Mouse (Mus musculus): ENCODE measurements around the gene Ppp1r3d.

Ppp1r3d gene

DNA sequence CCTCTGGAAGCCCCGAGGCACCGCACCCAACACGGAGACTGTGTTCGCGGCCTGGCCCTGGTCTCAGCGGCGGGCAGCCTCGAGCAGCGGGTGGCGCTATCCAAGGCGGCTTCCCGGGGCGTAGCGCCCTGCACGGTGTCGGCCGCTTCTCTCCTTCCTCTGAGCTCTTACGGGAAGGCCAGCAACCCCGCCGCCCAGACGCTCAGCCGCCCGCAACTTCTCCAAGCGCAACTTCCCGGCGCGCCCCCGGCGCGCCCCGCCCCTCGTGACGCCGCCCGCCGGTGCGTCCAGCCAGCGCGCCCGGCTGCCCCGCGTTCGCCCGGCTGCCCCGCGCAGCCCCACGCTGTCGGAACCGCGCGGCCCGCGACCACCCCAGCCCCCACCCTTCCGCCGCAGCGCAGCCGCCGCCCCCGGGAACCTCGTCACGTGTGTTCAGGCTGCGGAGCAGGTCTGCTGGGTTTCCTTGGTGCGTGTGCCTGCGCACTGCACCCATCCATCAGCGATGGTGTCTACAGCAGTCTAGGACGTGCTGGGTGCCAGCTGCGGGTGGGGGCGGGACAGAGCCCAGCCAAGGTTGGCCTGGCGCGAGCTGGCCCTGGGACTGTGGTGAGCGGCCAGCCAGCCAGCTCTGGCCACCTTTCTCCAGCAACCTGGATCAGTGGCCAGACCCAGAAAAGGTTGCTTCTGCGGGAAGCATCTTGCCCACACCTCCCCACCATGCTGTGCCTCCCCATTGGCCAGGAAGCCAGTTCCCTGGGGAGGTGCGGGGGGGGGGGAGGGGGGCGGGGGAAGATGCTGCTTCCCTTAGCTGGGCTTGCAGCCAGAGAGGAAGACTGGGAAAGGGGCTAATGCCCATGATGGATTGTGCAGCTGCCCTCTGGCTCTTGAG lies at the start of gene Ppp1r3d, which contains the start of gene Fam217b:
Gene Ppp1r3d (minus strand): TSS at position 212 of the 889 bp plus-strand sequence.
Gene Fam217b (plus strand): TSS at position 264 of the 889 bp plus-strand sequence.
- peak; percentile 65 for DNase-seq (ENCODE audit: low read depth, low spot score)

DNA sequence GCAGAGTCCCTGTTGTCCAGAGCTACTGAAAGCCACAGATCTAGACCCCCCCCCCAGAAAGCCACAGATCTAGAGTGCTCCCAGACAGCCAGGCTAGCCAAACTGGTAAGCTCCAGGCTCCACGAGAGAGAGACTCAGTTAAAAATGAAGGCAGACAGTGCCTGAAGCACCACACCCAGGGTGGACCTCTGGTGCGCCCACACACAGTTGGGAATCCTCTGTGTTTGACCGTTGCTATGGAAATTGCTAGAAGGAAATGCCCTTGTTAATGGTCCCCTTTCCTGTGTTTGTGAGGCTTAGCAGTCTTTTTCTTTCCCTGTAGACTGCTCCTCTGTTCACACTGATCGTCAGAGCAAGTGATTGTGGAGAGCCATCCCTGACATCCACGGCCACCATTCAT lies 46.1 kb upstream of the Ppp1r3d start:
- DNase-seq (ENCODE audit: low read depth, low spot score), result peak; percentile 60

DNA sequence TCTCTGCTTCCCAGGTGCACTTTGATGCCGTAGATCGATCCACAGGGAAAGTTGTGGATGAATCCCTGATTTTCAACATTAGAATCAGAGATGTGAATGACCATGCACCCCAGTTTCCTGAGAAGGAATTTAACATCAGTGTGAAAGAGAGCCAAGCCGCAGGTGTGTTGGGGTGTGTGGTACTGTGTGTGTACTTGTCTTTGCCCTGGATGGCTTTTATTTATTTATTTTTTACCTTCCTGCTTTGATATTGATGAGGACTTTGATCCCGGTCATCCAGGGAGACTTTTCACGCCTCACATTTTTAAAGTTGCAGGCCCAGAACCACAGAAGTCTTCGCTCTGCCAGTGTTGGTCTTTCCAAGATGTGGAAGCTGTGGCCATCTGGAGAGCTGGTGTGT lies 43.1 kb upstream of the Ppp1r3d start:
- DNase-seq (ENCODE audit: low read depth, low spot score), result no peak

DNA sequence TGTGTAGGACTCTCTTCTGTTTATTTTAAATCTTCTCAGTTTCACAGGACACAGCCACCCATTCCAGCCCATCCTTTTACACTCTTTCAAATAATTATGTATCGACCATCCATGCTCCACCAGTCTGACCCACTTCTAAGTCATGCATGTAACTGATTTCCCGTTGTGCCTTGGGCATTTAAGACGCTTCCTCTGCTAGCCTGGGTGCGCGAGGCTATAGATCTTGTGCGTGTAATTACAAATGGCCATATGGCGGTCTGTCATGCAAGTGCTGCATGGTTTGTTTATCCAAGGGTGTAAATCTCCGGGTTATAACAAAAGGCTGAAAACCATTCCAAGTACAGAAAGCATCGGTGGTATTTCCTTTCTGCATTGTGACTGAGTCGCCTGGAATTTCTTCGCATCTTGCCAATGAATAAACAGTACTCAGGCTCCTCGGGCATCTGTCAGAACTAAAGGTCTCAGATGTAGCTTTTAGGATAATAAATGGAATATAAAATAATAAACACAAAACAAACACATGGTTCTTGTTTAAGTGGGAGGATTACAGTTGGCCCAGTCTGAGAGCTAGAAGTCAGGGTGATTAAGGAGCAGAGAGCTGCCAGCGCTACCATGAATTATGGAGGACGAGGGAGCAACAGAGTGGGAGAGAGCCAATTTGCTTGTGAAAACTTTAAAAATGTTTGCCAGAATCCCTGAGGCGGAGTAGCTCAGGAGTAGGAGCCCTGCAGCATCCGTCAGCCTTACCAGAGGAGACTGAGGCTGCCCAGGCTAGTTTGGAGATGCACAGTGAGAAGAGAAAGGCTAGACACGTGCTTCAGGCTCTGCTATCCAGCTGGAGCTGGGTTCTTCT lies 40.6 kb upstream of the Ppp1r3d start:
- DNase-seq (ENCODE audit: low read depth, low spot score), result no peak

DNA sequence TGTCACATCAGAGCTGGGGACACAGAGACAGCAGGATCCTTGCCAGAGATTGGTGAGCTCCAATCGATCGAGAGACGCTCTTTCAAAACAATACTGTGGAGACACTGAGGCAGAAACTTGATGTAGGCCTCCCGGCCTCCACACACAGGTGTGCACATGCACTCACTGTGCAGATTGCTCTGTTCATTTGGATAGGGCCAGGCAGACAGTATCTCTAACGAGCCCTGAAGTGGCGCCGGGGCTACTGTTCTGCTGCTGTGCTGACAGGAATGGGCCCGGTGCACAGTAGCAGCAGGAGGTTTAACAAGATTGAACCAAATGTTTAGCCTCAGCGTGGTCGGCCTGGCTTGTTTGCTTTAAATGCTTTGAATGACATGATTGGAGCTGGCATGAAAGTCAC lies 36.7 kb upstream of the Ppp1r3d start:
- DNase-seq (ENCODE audit: low read depth, low spot score), result no peak

DNA sequence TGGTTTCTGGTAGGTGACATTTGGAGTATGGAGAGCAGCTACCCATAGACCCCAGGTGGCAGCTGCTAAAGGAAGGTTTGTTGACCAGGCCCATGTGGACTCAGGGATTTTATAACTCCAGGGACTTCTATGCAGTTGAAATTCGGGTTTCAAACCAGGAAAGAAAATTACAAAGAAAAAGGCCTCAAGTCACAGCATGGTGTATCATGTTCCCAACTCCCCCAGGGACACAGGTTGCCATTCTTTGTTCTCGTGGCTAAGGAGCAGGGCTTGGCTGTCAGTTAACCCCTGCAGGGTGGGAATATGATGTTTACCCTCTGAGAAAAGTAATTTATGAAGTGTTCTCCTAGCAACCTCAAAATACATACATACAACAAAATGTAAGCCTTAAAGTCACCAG lies 36.0 kb upstream of the Ppp1r3d start:
- no peak for DNase-seq (ENCODE audit: low read depth, low spot score)

DNA sequence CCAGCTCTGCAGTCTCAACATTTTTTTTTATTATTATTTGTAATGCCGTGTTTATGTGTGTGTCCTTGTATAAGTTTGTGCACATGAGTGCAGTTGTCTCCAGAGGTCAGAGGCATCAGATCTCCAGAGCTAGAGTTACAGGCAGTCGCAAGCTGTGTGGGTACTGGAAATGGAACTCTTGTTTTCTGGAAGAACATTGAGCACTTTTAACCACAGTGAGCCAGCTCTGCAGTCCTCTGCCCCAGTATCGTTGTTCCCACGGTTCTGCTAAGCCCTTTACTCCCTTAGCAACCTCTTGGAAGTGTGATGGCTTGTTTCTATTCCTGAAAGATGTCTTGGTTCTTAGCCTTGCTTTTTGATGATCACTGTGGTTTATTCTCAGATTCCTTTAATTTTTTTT lies 35.1 kb upstream of the Ppp1r3d start:
- DNase-seq (ENCODE audit: low read depth, low spot score), result no peak

DNA sequence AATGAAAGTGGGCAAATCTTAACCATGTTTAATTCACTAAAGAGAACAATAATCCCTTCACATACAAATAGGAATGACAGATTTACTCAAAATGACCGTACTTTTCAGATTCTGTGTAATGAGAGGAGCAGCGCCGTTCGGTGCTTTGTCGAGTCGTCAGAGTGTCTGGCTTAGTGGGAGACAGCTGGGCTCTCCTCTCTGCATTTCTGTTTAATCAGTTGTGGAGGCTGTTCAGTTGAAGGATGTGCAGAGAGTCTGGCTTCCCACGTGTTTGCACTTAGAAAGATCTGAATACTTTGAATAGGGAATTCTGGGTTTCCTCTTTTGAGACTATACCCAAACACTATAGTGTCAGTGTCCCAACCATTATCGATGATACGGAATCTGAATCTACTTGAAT lies 23.0 kb upstream of the Ppp1r3d start:
- DNase-seq (ENCODE audit: low read depth, low spot score), result no peak

DNA sequence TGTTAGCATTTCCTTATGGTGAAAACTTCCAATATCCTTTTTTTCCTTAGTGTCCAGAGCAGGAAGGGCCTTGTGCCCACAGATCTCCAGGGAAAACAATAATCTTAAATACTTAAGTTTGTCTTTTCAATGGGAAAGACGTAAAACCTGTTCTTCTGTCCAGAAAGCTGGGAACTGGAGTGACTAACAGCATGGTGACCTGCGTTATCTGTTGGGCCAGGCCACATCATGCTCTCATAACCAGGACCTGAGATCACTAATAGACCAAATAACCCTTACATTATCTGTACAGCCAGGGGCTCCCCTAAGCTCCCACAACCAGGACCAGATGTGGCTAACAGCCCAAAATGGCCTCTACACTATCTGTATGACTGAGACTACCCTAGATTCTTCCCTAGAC lies 19.6 kb upstream of the Ppp1r3d start:
- no peak for DNase-seq (ENCODE audit: low read depth, low spot score)

DNA sequence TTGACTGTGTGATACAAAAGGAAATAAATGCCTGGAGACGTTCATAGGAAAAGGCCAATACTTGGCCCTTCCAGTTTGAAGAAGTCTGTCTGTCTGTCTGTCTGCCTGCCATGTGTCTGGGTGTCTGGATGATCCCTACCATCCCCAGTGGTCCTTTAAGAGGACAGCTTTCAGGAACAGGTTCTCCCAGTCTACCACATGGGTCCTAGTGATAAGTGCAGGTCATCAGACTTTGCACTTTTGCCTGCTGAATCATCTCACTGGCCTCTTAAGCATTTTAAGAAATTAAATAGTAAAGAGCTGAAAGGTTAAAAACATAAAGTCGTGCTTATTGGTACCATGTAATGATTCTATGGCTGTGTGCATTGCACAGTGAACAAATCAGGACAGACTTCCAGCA lies 19.2 kb upstream of the Ppp1r3d start:
- DNase-seq (ENCODE audit: low read depth, low spot score), result no peak

DNA sequence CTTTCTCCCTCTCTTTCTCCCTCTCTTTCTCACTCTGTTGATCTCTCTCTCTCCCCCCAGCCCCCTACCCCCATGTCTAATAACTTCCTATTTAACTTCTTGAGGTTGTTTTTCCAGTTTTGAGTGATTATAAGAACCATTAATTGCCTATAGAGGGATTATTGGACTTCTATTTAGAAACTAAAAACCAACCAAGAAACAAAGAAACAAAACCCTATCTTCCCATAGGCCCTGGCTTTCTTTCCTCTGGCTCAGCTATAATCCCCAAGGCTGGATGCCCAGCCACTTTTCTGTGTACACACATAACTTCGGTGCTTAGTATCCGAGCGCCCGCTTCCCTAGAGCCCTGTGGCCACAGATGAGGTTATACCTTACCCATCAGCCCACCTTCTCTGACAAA lies 16.0 kb upstream of the Ppp1r3d start, which contains the start of gene Cdh26:
Gene Cdh26 (plus strand): TSS at position 301 of the 400 bp plus-strand sequence.
- no peak for DNase-seq (ENCODE audit: low read depth, low spot score)

DNA sequence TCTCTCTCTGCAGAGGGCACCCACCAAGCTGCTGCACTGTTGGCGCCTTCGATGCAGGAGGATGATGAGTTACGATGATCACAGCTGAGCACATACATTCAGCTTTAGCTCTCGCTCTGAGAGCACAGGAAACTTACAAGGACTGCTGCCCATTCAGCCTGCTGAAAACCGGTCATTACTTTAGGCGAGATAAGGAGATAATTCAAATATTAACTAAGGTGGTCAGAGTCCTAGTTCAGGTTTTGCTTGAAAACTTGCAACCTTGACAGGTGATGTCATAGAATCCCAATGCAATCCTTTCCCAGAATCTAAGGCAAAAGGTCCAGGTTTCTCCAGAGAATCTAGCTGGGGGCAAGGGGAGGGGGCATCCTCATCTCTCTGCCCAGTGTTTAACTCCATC lies 15.2 kb upstream of the Ppp1r3d start:
- no peak for DNase-seq (ENCODE audit: low read depth, low spot score)

DNA sequence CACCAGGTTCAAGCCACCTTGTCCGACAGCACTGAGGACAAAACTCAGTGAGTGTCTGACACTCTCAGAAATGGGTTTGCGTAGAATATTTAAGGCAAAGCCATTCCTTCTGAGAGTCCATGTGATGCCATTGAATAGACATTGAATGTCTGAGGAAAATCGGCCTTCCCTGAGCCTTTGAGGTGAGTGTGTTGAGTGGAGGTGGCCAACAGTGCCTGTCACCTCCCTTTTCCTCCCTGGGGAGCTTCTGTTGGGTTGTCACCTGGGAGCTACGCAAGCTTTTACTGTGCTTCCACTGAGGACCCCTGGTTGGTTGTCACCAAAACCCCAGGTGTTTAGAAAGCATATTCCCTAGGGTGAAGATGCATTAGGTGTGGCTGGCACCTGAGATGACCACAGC lies 14.4 kb upstream of the Ppp1r3d start:
- no peak for DNase-seq (ENCODE audit: low read depth, low spot score)

DNA sequence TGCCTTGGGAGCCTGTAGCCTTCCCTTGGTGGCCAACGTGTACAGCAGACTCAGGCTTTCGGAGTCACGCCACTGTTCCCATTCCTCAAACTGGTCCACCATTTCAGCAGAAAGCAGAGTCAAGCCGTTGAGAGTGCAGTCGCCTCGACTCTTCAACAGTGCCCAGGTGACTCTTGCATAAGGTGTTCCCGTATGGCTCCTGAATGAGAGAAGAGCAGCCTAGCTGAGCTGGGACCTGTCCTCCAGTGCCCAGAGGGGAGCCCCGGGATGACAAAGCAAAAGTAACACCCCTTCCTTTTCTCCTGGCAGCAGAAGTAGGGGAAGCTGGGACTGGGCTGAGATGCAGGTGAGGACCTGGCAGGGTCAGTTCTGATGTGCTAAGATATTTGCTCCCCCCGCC lies 13.9 kb upstream of the Ppp1r3d start:
- no peak for DNase-seq (ENCODE audit: low read depth, low spot score)

DNA sequence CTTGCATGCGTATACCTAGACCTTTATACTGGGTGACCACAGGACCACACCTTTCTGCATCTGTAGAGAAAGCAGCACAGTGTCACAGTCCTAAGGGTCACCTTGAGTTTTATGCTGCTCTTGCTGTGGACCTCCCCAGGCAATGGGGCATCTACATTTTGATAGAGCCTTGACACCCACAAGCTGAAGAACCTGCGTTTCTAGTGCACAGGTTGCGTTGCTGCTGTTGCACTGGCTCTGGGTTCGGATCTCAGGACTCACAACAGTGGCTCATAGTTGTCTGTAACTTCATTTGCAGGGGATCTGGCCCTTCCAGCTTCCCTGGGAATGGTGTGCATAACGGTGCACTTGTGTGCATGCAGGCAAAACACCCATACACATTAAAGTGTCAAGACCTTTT lies 12.9 kb upstream of the Ppp1r3d start:
- DNase-seq (ENCODE audit: low read depth, low spot score), result no peak

DNA sequence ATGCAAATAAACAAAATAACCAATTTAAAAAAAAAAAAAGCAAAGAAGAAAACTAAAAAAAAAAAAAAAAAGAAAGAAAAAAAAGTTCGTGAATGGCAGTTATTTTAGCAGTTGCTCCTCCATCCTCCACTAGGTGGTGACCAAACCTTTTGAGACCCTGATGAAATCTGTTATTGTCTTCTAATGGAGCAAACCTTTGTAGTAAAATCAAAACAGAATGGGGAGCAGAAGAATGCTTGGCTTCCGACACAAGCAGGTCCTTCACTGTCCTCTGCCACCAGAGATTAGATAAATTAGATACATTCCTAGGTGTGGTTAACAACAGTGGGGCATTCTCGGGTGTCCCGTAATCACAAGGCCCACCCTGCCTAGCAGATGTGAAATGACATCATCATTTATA lies 12.0 kb upstream of the Ppp1r3d start:
- DNase-seq (ENCODE audit: low read depth, low spot score), result no peak

DNA sequence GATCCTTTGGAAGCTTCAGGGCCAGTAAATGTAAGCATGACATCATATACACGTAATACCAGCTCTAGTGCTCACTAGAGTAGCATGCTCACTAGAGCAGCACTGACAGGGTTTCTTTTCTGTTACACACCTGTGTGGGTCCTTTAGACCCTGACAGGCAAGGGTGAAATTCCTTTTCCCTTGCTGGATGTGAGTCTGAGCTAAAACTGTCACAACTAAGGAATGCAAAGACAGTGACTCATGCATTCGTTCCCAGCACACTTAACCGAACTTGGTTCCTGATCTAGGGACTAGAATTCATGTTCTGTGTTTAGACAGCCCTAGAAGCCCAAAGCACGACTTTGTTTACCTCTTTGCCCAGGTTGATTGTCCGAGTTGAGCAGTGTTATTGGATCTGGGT lies 9.0 kb upstream of the Ppp1r3d start:
- no peak for DNase-seq (ENCODE audit: low read depth, low spot score)

DNA sequence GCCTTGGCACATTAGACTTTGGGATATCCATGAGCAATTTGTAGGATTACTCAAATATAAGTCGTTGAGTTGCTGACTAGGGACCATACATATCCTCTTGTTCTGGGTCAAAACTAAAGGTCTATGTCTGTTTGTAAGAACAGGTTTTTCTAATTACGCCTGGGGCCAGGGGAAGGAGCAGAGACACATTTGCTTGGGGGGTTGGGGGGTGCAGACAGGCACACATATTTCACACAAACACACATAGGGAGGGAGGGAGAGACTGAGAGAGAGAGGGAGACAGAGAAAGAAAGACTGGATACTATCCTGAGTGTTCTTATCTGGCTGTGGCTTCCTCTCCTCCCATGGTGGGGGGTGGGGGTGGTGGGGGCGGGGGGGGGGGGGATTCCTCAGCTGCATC lies 7.9 kb upstream of the Ppp1r3d start:
- no peak for DNase-seq (ENCODE audit: low read depth, low spot score)

DNA sequence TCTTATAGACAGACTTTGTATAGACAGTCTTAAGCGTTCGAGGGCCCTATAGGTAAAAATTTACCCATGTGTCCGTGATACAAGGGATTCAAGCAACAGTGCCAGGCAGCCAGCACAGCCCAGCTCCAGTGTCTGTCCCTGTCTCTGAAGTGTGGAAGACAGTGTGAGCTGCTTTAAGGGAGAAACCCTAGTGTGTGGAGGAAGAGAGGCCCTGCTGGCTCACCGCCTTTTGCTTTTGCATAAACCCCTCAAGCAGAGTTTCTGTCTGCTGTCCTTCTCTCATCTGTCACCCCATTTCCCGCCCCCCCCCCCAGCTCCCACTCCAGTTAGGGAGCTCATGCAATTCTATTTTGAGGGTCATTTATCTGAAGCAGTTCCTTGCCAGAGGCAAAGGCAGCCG lies 7.3 kb upstream of the Ppp1r3d start:
- no peak for DNase-seq (ENCODE audit: low read depth, low spot score)

DNA sequence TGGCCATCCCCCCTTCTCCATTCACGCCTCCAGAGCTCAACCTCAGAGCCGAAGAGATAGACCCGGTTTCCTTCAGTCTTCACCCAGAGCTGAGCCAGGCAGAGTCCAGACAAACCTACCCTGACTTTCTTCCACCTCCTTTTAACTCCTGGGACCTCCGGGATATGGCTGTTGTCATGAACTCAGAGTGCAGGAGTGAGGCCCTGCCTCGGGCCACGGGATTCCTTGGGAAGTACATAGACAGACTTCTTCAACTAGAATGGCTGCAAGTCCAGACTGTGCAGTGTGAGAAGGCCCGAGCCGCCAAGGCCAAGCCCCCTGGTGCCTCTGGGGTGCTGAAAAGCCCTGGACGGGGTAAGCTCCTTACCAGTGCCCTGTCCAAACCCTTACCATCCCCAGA lies 6.3 kb upstream of the Ppp1r3d start:
- DNase-seq (ENCODE audit: low read depth, low spot score), result no peak

DNA sequence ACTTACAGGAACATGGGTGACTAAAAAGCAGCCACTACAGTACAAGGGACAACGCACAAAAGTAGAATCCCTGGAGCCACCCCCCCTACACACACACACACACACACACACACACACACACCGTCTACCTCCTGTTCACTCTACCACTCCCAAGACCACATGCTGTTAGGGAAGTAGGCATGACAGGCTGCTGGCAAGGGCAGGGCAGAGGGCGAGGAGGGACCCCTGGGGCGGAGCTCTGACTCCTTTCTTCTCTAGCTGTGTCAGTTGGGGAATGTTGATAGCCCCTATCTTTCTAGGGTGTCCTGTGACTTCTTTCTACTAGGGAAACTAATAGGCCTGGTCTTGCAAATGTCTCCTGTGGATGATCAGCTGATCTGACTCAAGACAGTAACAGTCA lies 2.7 kb upstream of the Ppp1r3d start:
- DNase-seq (ENCODE audit: low read depth, low spot score), result peak; percentile 56

DNA sequence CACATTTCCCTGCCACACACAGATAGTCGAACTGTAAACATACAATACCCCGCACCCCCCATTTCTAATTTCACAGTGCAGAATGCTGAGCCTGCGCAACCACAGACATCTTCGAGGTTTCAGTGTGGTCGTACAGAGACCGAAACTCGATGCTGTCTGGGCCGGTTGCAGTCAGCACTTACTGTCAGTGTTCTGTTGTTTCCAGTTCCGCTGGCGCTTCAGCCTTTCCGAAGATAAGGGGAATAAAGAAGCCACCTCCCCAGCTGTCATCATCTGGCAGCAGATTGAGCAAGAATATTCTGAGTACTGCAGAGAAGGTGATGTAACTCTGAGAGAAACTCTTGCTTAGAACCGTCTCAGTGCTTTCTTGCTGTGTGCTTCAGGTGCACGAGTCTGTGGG lies 2.2 kb upstream of the Ppp1r3d start:
- DNase-seq (ENCODE audit: low read depth, low spot score), result no peak

DNA sequence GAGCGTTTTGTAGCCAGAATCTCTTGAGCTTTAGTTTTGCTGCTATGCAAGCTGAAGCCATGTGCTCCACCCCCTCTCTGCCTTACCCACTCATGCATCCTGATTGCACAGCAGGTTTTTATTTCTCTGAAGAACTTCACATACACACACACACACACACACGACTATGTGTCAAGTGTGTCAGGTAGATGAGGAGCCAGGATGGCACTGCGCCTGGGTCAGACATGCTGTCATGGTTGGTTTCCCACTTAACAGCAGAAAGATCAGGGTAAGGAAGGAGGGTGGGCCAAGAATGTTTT lies 827 bp upstream of the Ppp1r3d start:
- DNase-seq (ENCODE audit: low read depth, low spot score), result no peak

All from ZHBTc4 (cell line).